Mouse (Mus musculus): ENCODE results near the gene Taz. TPM values are rescaled to one million over a fixed set of nuclear protein-coding genes. Genes with fewer than 3 reads are reported as not detected.

Gene Taz
- polyA plus RNA-seq, 1 experiment from 2014 or later, result 66.3 TPM

Small RNA genes lying within 50 kb of the gene (microRNA-seq; reads per million reads assigned to microRNA genes)
- gene Mir7091, result not detected
- 0.90 reads per million for gene Mir7092

Other genes starting within 250 kb of the Taz start
- not detected in 2 replicates for gene Opn1mw, start 154.4 kb upstream of the Taz start, polyA plus RNA-seq (2016; fragmentation: Nextera tagmentation; extraction: Ambion mirVana)
- 13.7 and 14.4 TPM in 2 replicates for gene Mecp2, start 146.5 kb upstream of the Taz start, polyA plus RNA-seq (2016; fragmentation: Nextera tagmentation; extraction: Ambion mirVana)
- not detected in 2 replicates for gene Tex28, start 114.1 kb upstream of the Taz start, polyA plus RNA-seq (2016; fragmentation: Nextera tagmentation; extraction: Ambion mirVana)
- not detected in 2 replicates for gene Tktl1, start 104.7 kb upstream of the Taz start, polyA plus RNA-seq (2016; fragmentation: Nextera tagmentation; extraction: Ambion mirVana)
- 265 and 269 TPM in 2 replicates for gene Flna, start 32.1 kb upstream of the Taz start, polyA plus RNA-seq (2016; fragmentation: Nextera tagmentation; extraction: Ambion mirVana)
- 22.2 and 25.7 TPM in 2 replicates for gene Emd, start 27.2 kb upstream of the Taz start, polyA plus RNA-seq (2016; fragmentation: Nextera tagmentation; extraction: Ambion mirVana)
- 800 and 812 TPM in 2 replicates for gene Rpl10, start 11.1 kb upstream of the Taz start, polyA plus RNA-seq (2016; fragmentation: Nextera tagmentation; extraction: Ambion mirVana)
- 4.5 and 5.1 TPM in 2 replicates for gene Dnase1l1, start 425 bp downstream of the Taz start, polyA plus RNA-seq (2016; fragmentation: Nextera tagmentation; extraction: Ambion mirVana)
- gene Atp6ap1, start 15.2 kb downstream of the Taz start, polyA plus RNA-seq (2016; fragmentation: Nextera tagmentation; extraction: Ambion mirVana), result 82.6 and 84.6 TPM in 2 replicates
- 239 and 242 TPM in 2 replicates for gene Gdi1, start 23.1 kb downstream of the Taz start, polyA plus RNA-seq (2016; fragmentation: Nextera tagmentation; extraction: Ambion mirVana)
- gene Fam50a, start 31.1 kb downstream of the Taz start, polyA plus RNA-seq (2016; fragmentation: Nextera tagmentation; extraction: Ambion mirVana), result 63.4 and 67.3 TPM in 2 replicates
- 16.1 and 20.3 TPM in 2 replicates for gene Plxna3, start 47.2 kb downstream of the Taz start, polyA plus RNA-seq (2016; fragmentation: Nextera tagmentation; extraction: Ambion mirVana)
- gene Lage3, start 71.7 kb downstream of the Taz start, polyA plus RNA-seq (2016; fragmentation: Nextera tagmentation; extraction: Ambion mirVana), result 120 and 125 TPM in 2 replicates
- 64.3 and 67.3 TPM in 2 replicates for gene Ubl4a, start 91.3 kb downstream of the Taz start, polyA plus RNA-seq (2016; fragmentation: Nextera tagmentation; extraction: Ambion mirVana)
- 10.6 and 12.5 TPM in 2 replicates for gene Slc10a3, start 91.4 kb downstream of the Taz start, polyA plus RNA-seq (2016; fragmentation: Nextera tagmentation; extraction: Ambion mirVana)
- 22.8 and 23.7 TPM in 2 replicates for gene Fam3a, start 111.4 kb downstream of the Taz start, polyA plus RNA-seq (2016; fragmentation: Nextera tagmentation; extraction: Ambion mirVana)
- gene Ikbkg, start 111.4 kb downstream of the Taz start, polyA plus RNA-seq (2016; fragmentation: Nextera tagmentation; extraction: Ambion mirVana), result 18.9 and 20.9 TPM in 2 replicates
- 53.5 and 55.3 TPM in 2 replicates for gene G6pdx, start 147.3 kb downstream of the Taz start, polyA plus RNA-seq (2016; fragmentation: Nextera tagmentation; extraction: Ambion mirVana)
- not detected in 2 replicates for gene Gm6880, start 199.5 kb downstream of the Taz start, polyA plus RNA-seq (2016; fragmentation: Nextera tagmentation; extraction: Ambion mirVana)